Mouse (Mus musculus): ENCODE data around the gene Stx8.

DNA sequence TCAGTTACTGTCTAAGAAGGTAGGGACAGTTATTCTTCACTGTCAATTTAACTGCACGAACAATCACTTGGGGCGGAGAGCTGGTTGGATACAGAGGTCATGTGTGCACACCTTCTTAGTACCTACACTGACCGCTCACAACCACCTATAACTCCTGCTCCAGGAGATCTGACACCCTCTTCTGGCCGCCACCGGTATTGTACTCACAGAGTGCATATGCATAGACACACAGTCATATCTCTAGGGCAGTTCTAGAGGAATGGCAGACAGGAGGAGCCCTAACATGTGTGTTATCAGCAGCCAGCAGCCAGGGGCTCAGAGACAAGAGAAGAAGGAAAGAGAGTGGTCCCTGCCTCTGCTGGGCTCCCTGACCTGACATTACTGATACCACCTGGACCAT lies 265.6 kb downstream of the Stx8 start:
- TF ChIP-seq CTCF (IDR thresholded peaks at IDR 0.05; ENCODE audit: low read depth, low read length) (no peak), POLR2A (IDR thresholded peaks at IDR 0.05; ENCODE audit: borderline replicate concordance, low read depth, low read length) (no peak)

Data from bone marrow macrophage, adult 2 months (primary cell).